Comparison of ENCODE assay signal across 31 mouse cellular contexts in genomic region chr3:133549385-133550170, GRCm38 (mm10). TPM values are rescaled to one million over a fixed set of nuclear protein-coding genes. Genes with fewer than 3 reads are reported as not detected.
DNase-seq lines count a peak whose midpoint lies in the region; ATAC-seq lines count a peak whose summit lies in the region.
"Had no signal": no experiment of that assay in that cellular context is flagged by ENCODE, and none has a peak within 500 bp of the region (broad histone marks: within the 10 kb centered on the region; RNA-seq: fewer than 3 reads in every experiment).

No protein-coding gene starts in this region.

- H3K4me2 ChIP-seq in heart, embryonic 11.5 days = no peak overlapping the region
- no peak overlapping the region for H3K4me2 ChIP-seq in forebrain, embryonic 15.5 days (replicated peaks)
- H3K4me2 ChIP-seq: heart, embryonic 13.5 days; hindbrain, embryonic 15.5 days; limb, embryonic 12.5 days; liver, embryonic 12.5 days; neural tube, embryonic 12.5 days had no signal

- H3K4me1 ChIP-seq in heart, embryonic 11.5 days (ENCODE audit: control insufficient read depth, insufficient read depth, low read length) = no peaks in the 10 kb centered on the region
- H3K4me1 ChIP-seq in forebrain, embryonic 15.5 days = 0 out of 2 replicates have a peak, but pooled peaks cover 4% of the 10 kb centered on the region
- H3K4me1 ChIP-seq: hindbrain, embryonic 15.5 days; limb, embryonic 12.5 days; neural tube, embryonic 12.5 days had no signal

- H3K9ac ChIP-seq in heart, embryonic 11.5 days (ENCODE audit: low read depth, low read length) = no peak overlapping the region
- H3K9ac ChIP-seq in forebrain, embryonic 15.5 days (replicated peaks) = no peak overlapping the region
- H3K9ac ChIP-seq: heart, embryonic 13.5 days; hindbrain, embryonic 15.5 days; limb, embryonic 12.5 days; liver, embryonic 12.5 days; liver, postnatal 0 days; neural tube, embryonic 12.5 days had no signal

- H3K4me3 ChIP-seq in heart, embryonic 11.5 days (ENCODE audit: low read depth, low read length) = no peak overlapping the region
- H3K4me3 ChIP-seq in forebrain, embryonic 15.5 days = no peak overlapping the region
- H3K4me3 ChIP-seq: gastrocnemius, adult 2 months; heart, adult 2 months; heart, embryonic 13.5 days; hindbrain, embryonic 15.5 days; limb, embryonic 12.5 days; liver, embryonic 12.5 days; megakaryocyte, embryonic 14.5 days; neural tube, embryonic 12.5 days had no signal

- no peaks in the 10 kb centered on the region for H3K9me3 ChIP-seq in heart, embryonic 11.5 days (replicated peaks; ENCODE audit: control insufficient read depth, low read length)
- no peaks in the 10 kb centered on the region for H3K9me3 ChIP-seq in forebrain, embryonic 15.5 days
- H3K9me3 ChIP-seq: heart, embryonic 13.5 days; hindbrain, embryonic 15.5 days; limb, embryonic 12.5 days; liver, embryonic 12.5 days; megakaryocyte, embryonic 14.5 days; neural tube, embryonic 12.5 days had no signal

- ATAC-seq in heart, embryonic 11.5 days (replicated peaks; ENCODE audit: insufficient number of reproducible peaks, low FRiP score, low TSS enrichment) = no peak
- no peak for ATAC-seq in forebrain, embryonic 15.5 days (replicated peaks)
- no peak for ATAC-seq in erythroblast, adult 5-6 weeks (replicated peaks; ENCODE audit: low FRiP score, poor library complexity, severe bottlenecking)
- ATAC-seq: forebrain, embryonic 16.5 days; liver, embryonic 12.5 days; liver, postnatal 0 days; lung, postnatal 0 days had no signal

- no peaks in the 10 kb centered on the region for H3K27me3 ChIP-seq in heart, embryonic 11.5 days (ENCODE audit: control insufficient read depth, insufficient read depth, low read length)
- no peaks in the 10 kb centered on the region for H3K27me3 ChIP-seq in forebrain, embryonic 15.5 days
- H3K27me3 ChIP-seq: heart, embryonic 13.5 days; hindbrain, embryonic 15.5 days; limb, embryonic 12.5 days; megakaryocyte, embryonic 14.5 days; neural tube, embryonic 12.5 days had no signal

- no peak overlapping the region for H3K27ac ChIP-seq in heart, embryonic 11.5 days (ENCODE audit: low read depth, low read length)
- no peak overlapping the region for H3K27ac ChIP-seq in forebrain, embryonic 15.5 days (replicated peaks)
- H3K27ac ChIP-seq: gastrocnemius, adult 2 months; heart, adult 2 months; heart, embryonic 13.5 days; hindbrain, embryonic 15.5 days; limb, embryonic 12.5 days; liver, embryonic 12.5 days; neural tube, embryonic 12.5 days had no signal

- 54% methylated on average over 7 of the region's 7 CpGs for WGBS in heart, embryonic 11.5 days (ENCODE audit: insufficient replicate concordance)
- 71% methylated on average over 7 of the region's 7 CpGs for WGBS in forebrain, embryonic 15.5 days

- H3K36me3 ChIP-seq in heart, embryonic 11.5 days (ENCODE audit: control insufficient read depth, insufficient read depth, low read length) = no peaks in the 10 kb centered on the region
- H3K36me3 ChIP-seq in forebrain, embryonic 15.5 days = no peaks in the 10 kb centered on the region
- H3K36me3 ChIP-seq: heart, embryonic 13.5 days; hindbrain, embryonic 15.5 days; limb, embryonic 12.5 days; liver, embryonic 12.5 days; neural tube, embryonic 12.5 days had no signal

- peak; percentile 75 for DNase-seq in heart, adult 11 months
- peak; percentile 18 for DNase-seq in testis, postnatal 14 days (ENCODE audit: low spot score)
- no peak for DNase-seq in testis, postnatal 10 days (ENCODE audit: low spot score)
- peak; percentile 25 for DNase-seq in induced T-regulatory cell, adult 2 months (ENCODE audit: low read depth)
- no peak for DNase-seq in yolk sac, embryonic 10.5 days (ENCODE audit: low spot score)
- DNase-seq: adrenal gland, postnatal 25 days; cerebellum, adult 11-12 months; cerebellum, adult 9-11 months; gastrocnemius, adult 2 months; gastrocnemius, postnatal 36 days; heart, adult 2 months; heart, postnatal 10 days; kidney, adult 2 months; kidney, postnatal 10 days; liver, postnatal 0 days; lung, postnatal 4 days; midbrain, embryonic 14.5 days; right cerebral cortex, adult 18-20 months; spleen, adult 18-20 months; thymus, postnatal 14 days had no signal

RNA-seq across cellular contexts. Expression of gene Tet2, which starts 4.6 kb away (rescaled TPM):
- 14.1 and 19.4 TPM in 2 replicates for polyA plus RNA-seq in heart, embryonic 11.5 days (2014; fragmentation: Nextera tagmentation; extraction: Ambion mirVana)
- polyA plus RNA-seq in forebrain, embryonic 15.5 days (2015; fragmentation: Nextera tagmentation; extraction: Ambion mirVana) = 18.0 and 21.3 TPM in 2 replicates
- 9.4 and 12.7 TPM in 2 replicates for total RNA-seq in erythroblast, adult 5-6 weeks (2015; ENCODE audit: low replicate concordance)
- 8.9 and 19.7 TPM in 2 replicates for total RNA-seq in erythroblast, adult 5-6 weeks (2017; ENCODE audit: low replicate concordance)

Comparison
In these comparisons a context has a peak if more than half of its experiments do, and no peak if none do; other contexts are left out.
1. DNase-seq: peak in heart, adult 11 months (single experiment), testis, postnatal 14 days (single experiment) and induced T-regulatory cell, adult 2 months (single experiment); none in testis, postnatal 10 days (single experiment) and yolk sac, embryonic 10.5 days (single experiment).